Mouse (Mus musculus): ENCODE data around the gene Zfp960.
"Not testable (repeated sequence)": the region's sequence is repeated elsewhere in the genome, so short reads cannot be mapped to it uniquely, and the experiment has no call there.

DNA sequence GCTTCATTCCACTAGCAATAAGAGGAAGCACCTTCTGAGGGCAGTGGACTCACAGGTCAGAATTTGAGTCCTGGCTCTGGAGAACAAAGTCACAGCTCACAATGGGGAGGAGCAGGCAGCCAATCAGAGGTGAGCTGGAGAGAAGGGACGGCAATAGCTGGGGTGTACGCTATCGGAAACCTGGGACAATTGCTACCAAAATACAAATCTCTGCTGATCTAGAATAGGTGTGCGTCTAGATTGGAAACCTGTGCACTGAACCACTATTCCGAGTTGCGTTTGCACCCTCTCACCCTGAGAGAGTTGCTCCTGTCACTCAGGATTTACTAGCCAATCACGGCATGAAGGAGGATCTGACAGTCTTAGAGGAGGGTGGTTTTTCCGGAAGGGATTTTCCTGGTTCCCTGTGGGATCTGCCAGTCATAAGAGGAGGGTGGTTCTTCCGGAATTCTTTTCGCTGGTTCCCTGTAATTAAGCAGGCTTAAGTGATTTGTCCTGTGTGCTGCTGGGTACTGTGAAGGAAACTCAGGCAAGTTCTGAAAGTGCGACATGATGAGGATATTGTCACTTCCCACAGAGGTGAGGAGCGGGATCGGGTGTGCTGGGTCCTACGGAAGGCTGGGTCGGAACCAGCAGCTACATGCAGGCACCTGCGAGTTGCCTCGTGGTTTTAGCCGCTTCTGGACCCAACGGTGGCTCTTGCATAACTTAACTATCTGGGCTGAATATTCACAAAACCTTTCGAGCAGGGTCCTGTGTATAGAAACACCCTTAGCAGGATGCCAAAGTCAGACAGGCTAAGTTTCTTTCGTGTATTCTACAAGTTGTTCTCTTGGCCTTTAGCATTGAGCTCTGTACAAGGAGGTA is at the start of gene Zfp960:
- TF ChIP-seq POLR2A (IDR thresholded peaks at IDR 0.05; ENCODE audit: borderline replicate concordance, low read depth, low read length); CTCF (IDR thresholded peaks at IDR 0.05; ENCODE audit: low read depth, low read length): not testable (repeated sequence)

Measured in bone marrow macrophage, adult 2 months (primary cell).